Mouse (Mus musculus): ENCODE data around the gene Naglu. TPM values are rescaled to one million over a fixed set of nuclear protein-coding genes. Genes with fewer than 3 reads are reported as not detected.

Naglu gene
- total RNA-seq, 2 experiments from 2014 or later: 6.9 to 8.6 TPM

DNA sequence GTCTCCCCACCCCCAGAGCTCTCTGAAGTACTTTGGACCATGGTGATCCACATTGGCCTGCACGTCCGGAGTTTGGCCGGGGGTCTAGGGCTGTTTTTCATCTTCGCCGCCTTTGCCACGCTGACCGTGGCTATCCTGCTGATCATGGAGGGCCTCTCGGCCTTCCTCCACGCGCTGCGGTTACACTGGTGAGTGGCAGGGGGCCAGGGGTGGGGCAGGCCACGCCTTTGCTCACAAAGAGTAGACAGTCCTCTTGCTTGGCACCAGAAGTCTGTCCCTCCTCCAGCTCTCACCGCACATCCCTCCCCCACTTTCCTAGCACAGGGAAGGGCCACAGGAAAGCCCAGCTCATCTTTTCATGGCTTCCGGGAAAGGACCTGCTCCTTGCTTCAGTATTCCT is 14.4 kb upstream of the Naglu start:
- no peak for DNase-seq (ENCODE audit: low spot score in 2 of 2)

DNA sequence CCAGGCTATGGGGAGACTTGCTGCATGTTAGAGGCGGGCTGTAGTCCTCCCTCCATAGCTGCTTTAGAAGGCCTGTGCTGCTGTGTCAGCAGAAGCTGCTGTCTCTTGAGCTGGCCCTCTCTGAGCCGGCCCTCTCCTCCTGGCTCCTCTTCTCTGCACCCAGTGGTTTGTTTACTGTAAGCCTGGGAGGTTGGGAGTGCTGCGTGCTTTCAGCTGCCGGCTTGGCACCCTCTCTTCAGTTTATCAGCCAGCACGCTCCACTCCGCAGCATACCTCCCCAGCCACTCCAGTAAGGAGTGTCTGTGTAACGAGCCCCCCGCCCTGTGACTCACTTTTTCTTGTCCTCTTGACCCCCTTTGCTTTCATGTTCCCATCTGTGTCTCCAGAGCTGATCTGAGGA is 12.9 kb upstream of the Naglu start:
- no peak for DNase-seq (ENCODE audit: low spot score in 2 of 2)

DNA sequence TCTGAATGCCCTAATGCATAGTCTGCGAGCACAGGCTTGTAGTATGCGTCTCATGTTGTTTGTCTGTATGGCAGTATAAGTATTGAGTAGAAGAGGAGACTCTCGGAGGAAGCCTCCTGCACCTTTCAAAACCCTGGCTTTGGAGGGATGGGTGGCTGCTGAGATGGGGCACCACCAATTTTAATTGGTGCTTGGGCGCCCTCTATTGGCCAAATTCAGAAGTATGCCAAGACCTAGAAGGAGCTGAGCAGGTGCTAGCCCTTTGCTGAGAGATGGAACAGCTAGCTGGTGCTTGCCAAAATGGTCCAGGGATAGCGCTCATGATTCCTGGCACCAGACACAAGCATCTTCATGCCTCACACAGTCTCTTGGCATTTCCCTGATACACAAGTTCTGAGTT is 12.0 kb upstream of the Naglu start:
- peak; percentile 73 to 91 for DNase-seq (ENCODE audit: low spot score in 2 of 2)

DNA sequence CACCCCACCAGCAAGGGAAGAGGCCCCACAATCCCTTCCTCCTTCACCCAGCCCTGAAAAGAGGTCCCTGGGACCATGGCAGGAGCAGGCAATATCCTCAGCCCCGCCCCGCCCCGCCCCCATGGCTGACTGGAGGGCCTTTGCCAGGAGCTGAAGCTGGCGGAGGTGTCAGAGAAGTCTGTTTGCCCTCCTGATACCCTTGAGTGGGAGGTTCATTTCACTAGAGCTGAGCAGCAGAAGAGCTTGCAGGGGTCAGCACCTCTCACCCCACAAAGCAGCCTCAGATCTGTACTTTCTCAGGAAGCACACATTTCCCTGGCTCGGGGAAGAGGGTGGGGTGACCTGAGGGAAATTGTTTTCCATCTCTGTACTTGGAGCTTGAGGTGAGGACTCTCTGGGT is 11.1 kb upstream of the Naglu start:
- no peak for DNase-seq (ENCODE audit: low spot score in 2 of 2)

DNA sequence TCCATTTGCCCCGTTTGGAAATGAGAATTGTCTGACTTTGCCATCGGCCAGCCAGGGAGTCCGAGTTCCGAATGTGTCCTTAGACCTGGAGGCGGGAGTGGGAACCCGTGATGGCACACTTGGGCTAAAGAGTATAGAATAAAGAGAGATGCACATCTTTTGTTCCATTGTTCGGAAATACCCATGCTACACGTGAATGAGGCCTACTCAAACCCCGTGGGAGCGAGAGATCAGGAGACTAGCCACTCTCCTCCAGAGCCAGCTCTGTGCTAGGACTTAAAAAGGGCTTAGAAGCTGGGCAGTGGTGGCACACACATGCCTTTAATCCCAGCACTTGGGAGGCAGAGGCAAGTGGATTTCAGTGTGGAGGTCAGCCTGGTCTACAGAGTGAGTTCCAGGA is 10.3 kb upstream of the Naglu start:
- no peak for DNase-seq (ENCODE audit: low spot score in 2 of 2)

DNA sequence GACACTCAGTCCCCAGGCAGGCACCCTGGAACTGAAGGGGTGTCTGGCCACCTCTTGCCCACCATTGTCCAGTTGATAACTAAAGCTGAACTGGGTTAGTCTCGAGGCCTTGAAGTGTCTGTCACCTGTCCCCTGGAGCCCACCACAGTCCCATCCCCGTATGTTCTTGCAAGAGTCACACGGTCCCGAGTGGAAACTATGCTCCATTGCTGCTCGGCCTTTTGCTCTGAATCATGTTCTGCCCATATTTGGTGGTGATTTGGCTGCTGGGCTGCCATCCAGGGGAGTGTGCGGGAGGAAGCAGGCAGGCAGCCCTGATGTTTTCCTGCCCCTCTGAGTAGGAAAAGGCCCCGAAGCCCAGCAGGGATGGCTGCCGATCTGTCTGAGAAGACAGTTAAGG is 9.7 kb upstream of the Naglu start:
- peak; percentile 61 to 74 for DNase-seq (ENCODE audit: low spot score in 2 of 2)

DNA sequence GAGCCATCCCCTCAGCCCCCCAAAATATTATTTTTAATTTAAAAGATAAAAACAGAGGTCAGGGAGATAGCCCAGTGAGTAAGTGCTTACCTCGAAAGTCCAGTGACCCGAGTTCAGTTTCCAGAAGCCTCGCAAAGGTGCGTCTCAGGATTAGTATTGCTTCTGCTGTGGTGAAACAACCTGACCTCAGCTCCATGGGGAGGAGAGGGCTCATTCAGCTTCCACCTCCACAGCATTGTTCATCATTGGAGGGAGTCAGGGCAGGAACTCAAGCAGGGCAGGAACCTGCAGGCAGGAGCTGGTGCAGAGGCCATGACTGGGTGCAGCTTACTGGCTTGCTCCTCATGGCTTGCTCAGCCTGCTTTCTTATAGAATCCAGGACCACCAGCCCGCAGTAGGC is 8.8 kb upstream of the Naglu start:
- no peak for DNase-seq (ENCODE audit: low spot score in 2 of 2)

DNA sequence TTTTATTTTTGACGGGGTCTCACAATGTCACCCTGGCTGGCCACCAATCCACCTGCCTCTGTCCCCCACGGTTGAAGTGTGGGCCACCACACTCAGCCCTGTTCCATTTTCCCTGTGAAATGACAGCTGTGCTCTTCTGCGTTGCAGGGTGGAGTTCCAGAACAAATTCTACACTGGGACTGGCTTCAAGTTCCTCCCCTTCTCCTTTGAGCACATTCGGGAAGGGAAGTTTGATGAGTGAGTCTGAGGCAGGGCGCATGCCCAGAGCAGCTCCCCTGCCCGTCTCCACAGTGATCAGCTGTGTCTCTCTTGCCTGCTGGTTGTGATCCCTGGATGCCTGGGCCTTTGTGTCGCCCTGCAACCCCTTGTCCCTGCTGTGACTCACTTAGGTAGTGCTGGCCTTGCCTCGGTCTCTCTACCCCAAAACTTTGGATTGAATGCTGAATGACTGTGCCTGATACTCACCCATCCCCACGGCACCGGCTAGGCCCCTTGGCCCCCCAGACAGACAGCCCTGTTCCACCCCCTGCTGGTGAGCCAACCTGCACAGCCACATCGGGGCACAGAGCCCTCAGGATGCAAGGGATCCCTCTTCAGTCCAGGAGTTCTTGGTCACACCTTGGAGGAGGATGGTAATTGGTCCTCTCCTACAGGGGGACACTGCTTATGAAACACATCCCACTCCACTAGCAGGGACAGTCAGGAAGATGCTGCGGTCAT is 7.5 kb upstream of the Naglu start:
- DNase-seq (ENCODE audit: low spot score in 2 of 2): peak; percentile 67 to 78

DNA sequence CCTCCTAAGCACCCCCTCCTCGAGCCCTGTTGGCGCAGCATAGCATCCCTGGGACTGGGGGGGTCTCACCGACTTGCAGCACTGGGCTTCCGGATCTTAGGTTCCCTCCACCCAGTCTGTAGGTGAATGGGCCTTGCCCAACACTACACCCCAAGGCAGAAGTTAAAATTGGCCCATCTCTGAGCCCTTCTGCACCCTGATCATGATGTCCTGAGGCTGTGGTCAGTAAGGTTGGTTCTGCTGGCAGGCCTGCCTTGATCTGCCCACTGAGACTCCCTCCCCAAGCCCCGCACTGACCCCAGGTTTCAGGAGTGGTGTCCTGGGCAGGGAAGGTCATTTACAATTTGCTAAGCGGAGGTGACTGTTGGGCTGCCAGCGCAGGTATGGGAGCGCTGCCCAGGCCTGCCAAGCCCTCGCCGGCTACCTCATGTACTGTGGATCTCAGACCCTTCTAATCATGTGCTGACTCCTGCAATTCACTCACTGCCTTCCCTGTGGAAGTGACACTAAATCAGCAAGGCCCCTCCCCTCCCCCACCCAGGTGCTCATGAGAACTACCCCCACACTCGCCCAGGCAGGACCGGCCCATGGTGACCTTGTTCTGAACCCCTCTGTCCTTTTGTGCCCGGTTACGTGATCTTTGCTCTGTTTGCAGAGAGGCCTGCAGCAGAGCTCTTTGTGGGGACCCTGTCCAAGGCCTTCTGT is 6.7 kb upstream of the Naglu start:
- no peak for DNase-seq (ENCODE audit: low spot score in 2 of 2)

DNA sequence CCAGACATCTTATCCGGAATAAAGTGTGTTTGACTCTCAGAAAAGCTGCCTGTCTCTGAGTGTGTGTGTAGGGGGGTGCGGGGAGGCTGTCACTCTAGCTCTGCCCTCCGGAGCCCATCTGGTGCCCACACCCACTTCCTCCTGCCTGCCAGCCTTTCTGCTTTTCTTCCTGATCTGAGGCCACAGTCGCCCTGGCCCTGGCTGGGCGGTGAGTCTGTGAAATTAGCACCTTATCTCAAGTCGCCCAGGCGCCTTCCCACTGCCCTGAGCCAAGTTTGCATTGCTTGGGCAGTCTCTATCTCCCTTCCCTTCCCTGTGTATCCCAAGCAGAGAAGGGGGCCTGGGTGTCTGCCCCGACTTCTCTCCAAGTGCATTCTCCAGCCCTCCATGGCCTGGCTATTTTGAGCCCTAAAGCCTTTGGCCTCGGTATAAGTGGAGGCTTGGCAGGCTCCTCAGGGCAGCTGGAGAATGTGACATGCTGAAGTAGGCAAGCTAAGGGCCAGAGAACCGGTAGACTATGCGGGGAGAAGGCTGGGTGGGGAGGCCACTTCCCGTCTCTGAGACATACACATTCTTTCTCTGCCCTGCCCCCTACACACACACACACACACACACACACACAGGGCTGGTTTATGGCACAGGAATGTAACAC is 6.0 kb upstream of the Naglu start:
- DNase-seq (ENCODE audit: low spot score in 2 of 2): peak; percentile 61 to 78

DNA sequence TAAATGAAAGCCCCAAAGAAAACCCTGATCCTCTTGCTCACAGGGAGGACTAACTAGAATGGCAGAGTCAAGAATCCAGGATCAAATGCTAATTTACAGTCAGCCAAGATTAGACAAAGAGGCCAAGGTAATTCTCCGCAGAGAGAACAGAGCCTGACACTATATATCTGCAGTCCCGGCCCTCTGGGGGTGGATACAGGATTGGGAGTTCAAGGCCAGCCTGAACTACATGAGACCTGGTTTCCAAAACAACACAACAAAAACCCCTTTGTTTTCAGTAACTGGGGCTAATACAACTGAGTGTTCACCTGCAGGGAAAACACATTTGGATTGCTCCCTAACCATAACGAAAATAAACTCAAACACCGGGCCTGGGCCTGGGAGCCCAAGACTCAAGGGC is 5.3 kb upstream of the Naglu start:
- no peak for DNase-seq (ENCODE audit: low spot score in 2 of 2)

DNA sequence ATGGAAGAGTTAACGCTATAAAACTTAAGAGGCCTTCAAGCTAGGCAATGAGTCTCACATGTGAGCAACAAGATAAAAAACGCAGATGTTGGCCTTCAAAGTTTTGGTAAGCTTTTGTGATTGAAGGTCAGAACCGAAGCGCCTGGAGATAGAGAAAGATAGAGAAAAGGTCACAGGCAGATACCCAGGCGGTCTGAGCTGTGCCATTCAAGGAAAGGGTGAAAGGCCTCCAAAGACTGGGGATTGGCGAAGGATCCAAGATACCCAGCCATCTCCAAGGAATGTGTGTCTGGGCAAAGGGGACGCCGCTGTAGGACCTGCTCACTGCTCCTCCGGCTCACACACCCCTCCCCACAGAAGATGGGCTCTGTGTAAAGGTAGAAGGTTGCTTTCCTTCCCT is 4.8 kb upstream of the Naglu start:
- no peak for DNase-seq (ENCODE audit: low spot score in 2 of 2)

DNA sequence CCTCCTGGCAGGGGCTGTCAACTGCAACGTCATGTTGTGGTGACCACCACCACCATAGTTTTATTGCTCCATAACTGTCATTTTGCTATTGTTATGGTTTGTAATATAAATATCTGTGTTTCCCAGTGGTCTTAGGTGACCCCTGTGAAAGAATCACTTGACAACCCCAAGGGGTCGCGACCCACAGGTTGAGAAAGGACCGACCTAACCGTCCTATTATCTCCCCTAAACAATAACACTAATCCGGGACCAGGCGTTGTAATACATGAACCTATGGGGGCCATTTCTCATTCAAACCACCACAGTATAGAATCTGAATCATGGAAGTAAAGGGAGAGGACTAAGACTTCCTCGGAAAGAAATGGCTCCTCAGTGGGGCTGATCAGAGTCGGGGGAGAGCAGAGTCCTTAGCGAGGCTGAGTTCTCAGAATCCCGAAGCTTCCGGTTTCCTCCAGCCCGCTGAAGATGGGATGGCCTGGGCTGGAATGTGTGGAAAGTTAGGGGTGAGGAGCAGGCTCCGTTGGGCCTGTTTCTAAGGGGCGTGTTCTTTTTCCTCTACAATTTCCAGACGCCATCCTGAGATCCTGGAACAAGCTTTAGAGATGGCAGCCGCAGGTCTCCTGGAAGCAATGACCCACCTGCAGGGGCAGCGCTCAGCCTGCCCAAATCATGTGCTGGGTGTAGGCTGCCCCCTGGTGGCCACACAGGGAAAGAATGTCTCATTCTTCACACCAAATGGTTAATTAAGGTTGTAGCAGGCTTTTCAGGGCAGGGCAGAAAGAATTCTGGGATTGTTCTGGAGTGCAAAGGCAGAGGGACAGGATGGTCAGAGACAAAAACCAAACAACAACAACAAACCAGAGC is 3.0 kb upstream of the Naglu start:
- DNase-seq (ENCODE audit: low spot score in 2 of 2): peak; percentile 67 to 84

DNA sequence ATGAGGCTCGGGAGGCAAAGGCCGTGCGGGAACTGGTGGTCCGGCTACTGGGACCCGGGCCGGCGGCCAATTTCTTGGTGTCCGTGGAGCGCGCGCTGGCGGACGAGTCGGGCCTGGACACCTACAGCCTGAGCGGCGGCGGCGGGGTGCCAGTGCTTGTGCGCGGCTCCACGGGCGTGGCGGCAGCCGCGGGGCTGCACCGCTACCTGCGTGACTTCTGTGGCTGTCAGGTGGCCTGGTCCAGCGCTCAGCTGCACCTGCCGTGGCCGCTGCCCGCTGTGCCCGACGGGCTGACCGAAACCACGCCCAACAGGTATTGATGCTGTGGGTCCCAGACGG is 346 bp downstream of the Naglu start:
- no peak for DNase-seq (ENCODE audit: low spot score in 2 of 2)

DNA sequence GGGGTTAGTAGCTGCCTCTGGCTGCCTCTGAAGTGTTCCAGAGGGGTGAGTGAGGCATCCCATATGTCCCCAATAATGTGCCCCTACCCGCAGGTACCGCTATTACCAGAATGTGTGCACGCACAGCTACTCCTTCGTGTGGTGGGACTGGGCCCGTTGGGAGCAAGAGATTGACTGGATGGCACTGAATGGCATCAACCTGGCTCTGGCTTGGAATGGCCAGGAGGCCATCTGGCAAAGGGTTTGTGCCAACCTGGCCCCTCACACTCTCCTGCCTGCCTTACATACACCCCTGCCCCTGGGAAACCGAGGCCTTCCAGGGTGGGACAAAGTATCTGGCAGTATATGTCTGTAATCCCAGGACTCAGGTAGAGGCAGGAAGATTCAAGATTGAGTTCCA is 1.2 kb downstream of the Naglu start:
- no peak for DNase-seq (ENCODE audit: low spot score in 2 of 2)

DNA sequence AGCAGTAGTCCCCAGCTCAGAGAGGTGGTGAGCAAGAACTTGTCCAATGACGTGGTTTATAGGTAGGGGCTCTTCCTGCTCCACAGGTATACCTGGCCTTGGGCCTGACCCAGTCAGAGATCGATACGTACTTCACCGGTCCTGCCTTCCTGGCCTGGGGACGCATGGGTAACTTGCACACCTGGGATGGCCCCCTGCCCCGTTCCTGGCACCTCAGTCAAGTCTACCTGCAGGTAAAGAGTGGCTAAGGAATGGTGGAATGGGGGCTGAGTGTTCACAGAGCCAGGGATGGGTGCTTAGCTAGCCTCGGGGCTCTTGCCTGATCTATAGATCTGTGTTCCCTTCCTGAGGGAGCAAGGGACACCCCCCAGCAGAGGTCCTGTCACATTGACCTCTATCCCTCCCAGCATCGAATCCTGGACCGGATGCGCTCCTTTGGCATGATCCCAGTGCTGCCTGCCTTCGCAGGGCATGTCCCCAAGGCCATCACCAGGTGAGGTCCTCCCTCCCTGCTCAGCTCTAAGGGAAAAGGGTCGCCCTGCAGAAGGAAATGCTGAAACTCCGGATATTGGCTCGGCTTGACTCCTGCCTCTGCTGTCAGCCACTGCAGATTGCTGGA is 2.1 kb downstream of the Naglu start:
- no peak for DNase-seq (ENCODE audit: low spot score in 2 of 2)

DNA sequence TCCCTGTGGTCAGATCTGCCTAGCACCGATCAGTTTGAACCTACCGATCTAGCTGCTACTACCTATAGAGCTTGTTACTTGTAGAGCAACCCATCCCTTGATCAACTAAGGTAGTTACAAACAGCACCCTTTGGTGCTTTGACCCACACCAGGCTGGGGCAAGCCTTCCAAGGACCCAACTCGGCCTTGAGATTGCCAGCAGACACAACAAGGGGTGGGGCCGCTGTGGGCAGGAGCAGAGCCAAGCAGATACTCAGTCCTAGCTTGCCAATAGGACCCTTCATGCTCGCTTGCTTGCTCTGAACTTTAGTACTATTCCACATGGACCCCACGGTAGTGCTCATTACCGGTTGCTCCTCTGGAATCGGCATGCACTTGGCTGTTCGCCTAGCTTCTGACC is 8.3 kb downstream of the Naglu start, which contains the start of gene Hsd17b1:
Gene Hsd17b1, plus strand, starts transcription at position 291 of the 400 bp plus-strand sequence.
- no peak for DNase-seq (ENCODE audit: low spot score in 2 of 2)

DNA sequence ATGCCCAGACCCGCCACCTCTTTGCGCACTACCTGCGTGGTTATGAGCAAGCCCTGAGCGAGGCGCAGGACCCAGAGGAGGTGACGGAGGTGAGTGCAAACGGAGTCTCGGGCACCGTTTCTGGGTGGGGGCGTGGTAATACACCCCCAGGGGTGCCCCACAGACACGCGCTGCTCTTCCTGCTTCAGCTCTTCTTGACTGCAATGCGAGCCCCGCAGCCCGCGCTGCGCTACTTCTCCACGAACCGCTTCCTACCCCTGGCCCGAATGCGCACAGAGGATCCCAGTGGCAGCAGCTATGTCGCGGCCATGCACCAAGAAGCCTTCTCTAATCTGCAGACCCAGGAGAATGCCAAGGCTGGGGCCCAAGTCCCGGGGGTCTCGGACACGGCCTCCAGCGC is 9.9 kb downstream of the Naglu start:
- DNase-seq (ENCODE audit: low spot score in 2 of 2): no peak

DNA sequence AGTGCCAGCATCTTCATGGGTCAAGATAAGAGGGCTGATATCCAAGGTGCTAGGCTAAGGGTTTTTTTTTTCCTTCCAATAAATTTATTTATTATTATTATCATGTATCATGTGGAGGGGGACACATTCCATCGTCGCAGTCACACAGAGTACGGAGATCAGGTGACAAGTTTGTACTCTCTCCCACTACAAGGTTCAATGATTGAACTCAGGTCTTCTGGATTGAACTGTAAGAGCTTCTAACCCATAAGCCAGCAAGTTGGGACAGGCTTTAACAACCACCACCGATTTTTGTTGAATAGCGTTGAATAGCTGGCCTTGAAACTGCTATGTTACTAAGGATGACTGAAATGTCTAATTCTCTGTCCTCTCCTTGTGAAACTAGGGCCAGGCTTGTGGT is 10.6 kb downstream of the Naglu start:
- no peak for DNase-seq (ENCODE audit: low spot score in 2 of 2)

DNA sequence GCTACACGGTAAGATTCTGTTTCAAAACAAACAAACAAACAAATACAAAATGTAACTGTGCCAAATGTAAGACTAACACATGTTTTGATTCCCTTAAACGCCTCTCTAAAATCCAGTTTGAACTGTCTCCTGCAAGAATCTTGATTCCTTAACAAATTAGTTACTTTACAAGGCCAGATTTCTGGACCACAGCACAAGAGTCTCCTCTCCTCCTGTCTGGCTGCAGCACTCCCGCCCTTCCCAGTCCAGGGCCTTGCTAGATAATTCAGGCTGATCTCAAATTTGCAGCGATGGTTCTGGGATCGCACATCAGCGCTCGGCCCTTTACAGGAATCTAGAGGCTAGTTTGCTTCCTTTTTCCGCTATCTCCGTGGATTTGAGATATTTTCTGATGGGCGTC is 11.8 kb downstream of the Naglu start:
- no peak for DNase-seq (ENCODE audit: low spot score in 2 of 2)

Data from layer of hippocampus, adult 18-20 months (tissue).